13 mouse cellular contexts compared by ENCODE assay signal in the genomic region with DNA sequence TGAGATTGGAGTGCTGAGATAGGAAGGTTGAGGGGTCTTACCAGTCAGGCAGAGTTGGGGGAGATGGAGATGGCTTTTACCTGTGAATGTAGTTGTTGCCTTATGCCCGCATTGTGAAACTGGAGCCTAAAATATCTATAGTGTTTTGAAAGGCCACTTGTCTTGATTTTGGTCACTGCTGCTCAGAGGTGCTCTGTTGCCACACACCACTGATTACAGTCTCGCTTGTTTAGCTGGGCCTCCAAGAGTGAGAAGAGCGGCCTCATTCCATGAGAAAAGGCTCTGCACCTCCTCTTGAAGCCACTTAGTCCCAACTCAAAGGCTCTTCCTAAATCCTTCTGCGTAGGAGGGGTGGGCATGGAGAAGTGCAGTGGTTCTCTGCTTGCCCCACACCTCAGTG.
"Had no signal": no experiment of that assay in that cellular context is flagged by ENCODE, and none has a peak within 500 bp of the region (broad histone marks: within the 10 kb centered on the region; RNA-seq: fewer than 3 reads in every experiment).

No protein-coding gene starts in this region.

- H3K9ac ChIP-seq: liver, embryonic 14.5 days; lung, embryonic 15.5 days; midbrain, embryonic 13.5 days had no signal

- H3K36me3 ChIP-seq: lung, embryonic 15.5 days; midbrain, embryonic 13.5 days had no signal

- H3K9me3 ChIP-seq: lung, embryonic 15.5 days; midbrain, embryonic 13.5 days had no signal

- H3K27ac ChIP-seq: liver, embryonic 14.5 days; lung, embryonic 15.5 days; macrophage; midbrain, embryonic 13.5 days had no signal

- H3K4me3 ChIP-seq: left cerebral cortex, adult 2 months; lung, embryonic 15.5 days; midbrain, embryonic 13.5 days had no signal

- DNase-seq: kidney, adult 9 months; kidney, postnatal 14 days; kidney, postnatal 4 days; layer of hippocampus, adult 9-11 months; layer of hippocampus, postnatal 36 days; lung, adult 18-20 months; lung, postnatal 14 days; thymus, adult 18-20 months had no signal

- H3K4me2 ChIP-seq: lung, embryonic 15.5 days; midbrain, embryonic 13.5 days had no signal

- H3K27me3 ChIP-seq: lung, embryonic 15.5 days; midbrain, embryonic 13.5 days had no signal

- ATAC-seq: midbrain, embryonic 13.5 days had no signal
